Mouse (Mus musculus) forebrain, embryonic 15.5 days (tissue): ENCODE results near the gene Ctnnbl1. TPM values are rescaled to one million over a fixed set of nuclear protein-coding genes. Genes with fewer than 3 reads are reported as not detected.

Experiments
- ATAC-seq: fragments of 200-750 bp; cut with Nextera tagmentation; replicated peaks from 2 replicates; pipeline ENCODE4 v1.8.0; 2017; ENCODE audit warnings: mild to moderate bottlenecking, moderate TSS enrichment, moderate library complexity
- H3K27ac ChIP-seq: fragments of 300-500 bp; sonication (generic); replicated peaks from 2 replicates; pipeline ENCODE4 v1.5.1; 2015; ENCODE audit warnings: mild to moderate bottlenecking, inconsistent platforms
- H3K27me3 ChIP-seq: fragments of 300-500 bp; sonication (generic); 2 replicates; pipeline ENCODE4 v1.6.1; 2015; ENCODE audit warnings: inconsistent platforms
- H3K36me3 ChIP-seq: fragments of 300-500 bp; sonication (generic); 2 replicates; pipeline ENCODE4 v1.6.1; 2015; ENCODE audit warnings: mild to moderate bottlenecking, inconsistent platforms
- H3K4me1 ChIP-seq: fragments of 300-500 bp; sonication (generic); 2 replicates; pipeline ENCODE4 v1.6.1; 2015; ENCODE audit warnings: inconsistent platforms
- H3K4me2 ChIP-seq: fragments of 300-500 bp; sonication (generic); replicated peaks from 2 replicates; pipeline ENCODE4 v1.6.1; 2015; ENCODE audit warnings: mild to moderate bottlenecking, inconsistent platforms
- H3K4me3 ChIP-seq: fragments of 300-500 bp; sonication (generic); 2 replicates; pipeline ENCODE4 v1.5.1; 2015; ENCODE audit warnings: mild to moderate bottlenecking, inconsistent platforms
- H3K9ac ChIP-seq: fragments of 300-500 bp; sonication (generic); replicated peaks from 2 replicates; pipeline ENCODE4 v1.6.1; 2015; ENCODE audit warnings: mild to moderate bottlenecking, inconsistent platforms
- H3K9me3 ChIP-seq: fragments of 300-500 bp; sonication (generic); 2 replicates; pipeline ENCODE4 v1.6.1; 2016; ENCODE audit warnings: inconsistent platforms
- whole genome bisulfite sequencing: fragments of 180-500 bp; shearing (Covaris S2); methylation state at CpG from one replicate; pipeline ENCODE4 v1.1.7; 2015; ENCODE audit warnings: mixed read lengths; 5-methylcytosine and 5-hydroxymethylcytosine counted together
- polyA plus RNA-seq: library from polyadenylated mRNA; unstranded; fragments of >200 nt; fragmentation: Nextera tagmentation; extraction: Ambion mirVana; gene quantifications from 2 replicates; pipeline ENCODE4 v1.2.1, GENCODE M21; 2015

Gene Ctnnbl1
- polyA plus RNA-seq, 1 experiment from 2014 or later = 81.1 TPM

DNA sequence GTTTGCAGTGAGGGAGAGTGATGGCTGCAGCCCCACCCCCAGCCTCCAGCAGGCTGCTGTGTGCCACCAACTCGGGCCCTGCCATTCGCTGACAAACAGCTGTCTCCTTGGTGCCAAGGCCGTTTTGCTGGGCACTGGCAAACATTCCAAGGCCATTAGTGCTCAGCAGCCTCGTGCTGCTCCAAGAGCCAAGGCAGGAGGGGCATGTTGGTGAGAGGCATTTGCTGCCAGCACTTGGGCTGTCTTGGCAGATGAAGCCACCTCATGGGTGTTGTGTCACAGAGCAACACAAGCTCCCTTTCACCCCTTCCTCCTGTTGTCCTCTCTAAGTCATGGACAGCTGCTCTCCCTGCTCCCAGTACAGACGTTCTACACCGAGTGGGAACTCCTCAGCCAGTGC, 136.0 kb downstream of the Ctnnbl1 start:
- peak; percentile 42; the same call in 1 of the 2 replicates for ATAC-seq
- H3K27ac ChIP-seq = no peak overlapping the region
- 56% methylated on average over 6 of the region's 6 CpGs for WGBS

DNA sequence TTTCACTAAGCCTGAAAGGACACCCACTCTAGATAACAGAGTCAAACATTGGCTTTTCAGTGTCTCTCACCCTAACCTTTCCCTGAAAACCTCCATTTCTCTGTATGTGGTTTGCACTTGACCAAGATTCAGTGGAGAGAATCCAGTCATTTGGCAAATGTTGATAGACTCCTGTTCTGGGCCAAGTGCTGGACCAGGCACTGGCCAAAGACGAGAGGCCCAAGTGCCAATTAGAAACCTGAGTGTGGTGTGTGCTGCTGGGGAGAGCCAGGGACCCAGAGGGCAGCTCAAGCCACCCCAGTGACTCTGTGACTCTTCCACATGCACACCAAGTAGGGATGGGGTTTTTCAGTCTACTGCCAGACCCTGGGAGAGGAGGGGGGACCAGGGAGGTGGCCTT, 136.5 kb downstream of the Ctnnbl1 start:
- 64% methylated on average over 1 of the region's 1 CpGs for whole genome bisulfite sequencing
- peaks cover 34% of the 10 kb centered on the region for H3K4me1 ChIP-seq
- no peak overlapping the region for H3K4me3 ChIP-seq
- H3K36me3 ChIP-seq = no peaks in the 10 kb centered on the region
- ATAC-seq = no peak
- H3K9ac ChIP-seq = no peak overlapping the region
- H3K9me3 ChIP-seq = no peaks in the 10 kb centered on the region
- H3K4me2 ChIP-seq = no peak overlapping the region
- no peaks in the 10 kb centered on the region for H3K27me3 ChIP-seq
- H3K27ac ChIP-seq = no peak overlapping the region

More for the DNA sequence above, 136.0 kb downstream of the Ctnnbl1 start:
- Histone ChIP-seq H3K36me3 (no peaks in the 10 kb centered on the region), H3K27me3 (no peaks in the 10 kb centered on the region), H3K4me3 (no peak overlapping the region), H3K4me2 (no peak overlapping the region), H3K4me1 (peaks cover 30% of the 10 kb centered on the region), H3K9me3 (no peaks in the 10 kb centered on the region), H3K9ac (no peak overlapping the region)

DNA sequence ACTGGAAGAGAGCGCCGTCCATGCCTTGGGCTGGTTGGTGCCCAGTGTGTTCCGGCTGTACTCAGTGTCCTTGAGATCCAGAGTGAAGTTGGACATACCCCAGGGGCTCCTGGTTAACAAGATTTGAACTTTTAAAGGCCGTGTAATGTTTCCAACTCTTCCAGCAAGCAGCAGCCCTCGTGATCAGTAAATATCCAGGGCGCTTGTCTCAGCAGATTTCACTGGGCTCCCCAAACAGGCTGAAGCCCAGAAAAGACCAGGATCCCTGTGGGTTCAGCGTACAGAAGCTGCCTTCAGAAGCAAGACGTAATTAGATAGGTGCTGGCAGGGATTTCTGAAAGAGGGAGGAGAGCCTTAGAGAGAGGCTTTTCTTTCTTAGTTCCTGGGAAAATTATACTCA, 137.9 kb downstream of the Ctnnbl1 start:
- Histone ChIP-seq H3K4me1 (peaks cover 35% of the 10 kb centered on the region), H3K4me3 (no peak overlapping the region), H3K4me2 (no peak overlapping the region), H3K27ac (peak overlapping the region; percentile 16; the same call in 1 of the 2 replicates), H3K9me3 (no peaks in the 10 kb centered on the region), H3K36me3 (no peaks in the 10 kb centered on the region), H3K9ac (no peak overlapping the region), H3K27me3 (no peaks in the 10 kb centered on the region)
- 49% methylated on average over 8 of the region's 8 CpGs for WGBS
- ATAC-seq = no peak

- no peak overlapping the region for H3K4me2 ChIP-seq
- H3K27me3 ChIP-seq = no peaks in the 10 kb centered on the region
- 90% methylated on average over 3 of the region's 3 CpGs for WGBS
- no peaks in the 10 kb centered on the region for H3K36me3 ChIP-seq
- H3K4me3 ChIP-seq = no peak overlapping the region
- peaks cover 39% of the 10 kb centered on the region for H3K4me1 ChIP-seq
- H3K9me3 ChIP-seq = no peaks in the 10 kb centered on the region
- H3K9ac ChIP-seq = no peak overlapping the region
- ATAC-seq = no peak
- peak overlapping the region; percentile 70; the same call in 1 of the 2 replicates for H3K27ac ChIP-seq
Measured at GRCm38 (mm10) chr2:157877394-157877793, 140.2 kb downstream of the Ctnnbl1 start.

GRCm38 (mm10) chr2:157877967-157878366, 140.8 kb downstream of the Ctnnbl1 start:
- peak; percentile 71 for ATAC-seq
- Histone ChIP-seq H3K27me3 (no peaks in the 10 kb centered on the region), H3K4me2 (no peak overlapping the region), H3K27ac (peak overlapping the region; percentile 70), H3K9ac (no peak overlapping the region), H3K9me3 (no peaks in the 10 kb centered on the region), H3K36me3 (no peaks in the 10 kb centered on the region), H3K4me3 (no peak overlapping the region), H3K4me1 (peaks cover 39% of the 10 kb centered on the region)
- WGBS = 49% methylated on average over 5 of the region's 5 CpGs

DNA sequence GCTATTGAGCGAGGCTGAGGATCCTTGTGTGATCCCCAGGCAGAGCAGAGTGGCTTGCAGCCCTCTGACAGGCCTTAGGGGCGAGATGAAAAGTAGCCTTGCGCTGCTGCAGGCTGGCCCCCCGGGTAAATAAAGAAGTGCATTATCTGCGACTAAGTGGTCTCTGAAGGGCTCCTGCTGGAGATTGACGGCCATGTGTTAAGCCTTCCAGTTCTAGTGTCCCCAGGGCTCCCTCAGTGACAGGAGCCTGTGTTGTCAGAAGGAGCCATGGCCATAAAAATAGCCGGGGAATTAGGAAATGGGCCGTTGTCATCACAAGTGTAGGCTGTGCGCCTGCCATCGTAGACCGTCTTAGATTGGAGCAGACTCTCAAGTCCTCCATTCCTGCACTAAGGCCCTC, 144.7 kb downstream of the Ctnnbl1 start:
- 34% methylated on average over 11 of the region's 11 CpGs for WGBS
- Histone ChIP-seq H3K4me2 (no peak overlapping the region), H3K4me3 (no peak overlapping the region), H3K36me3 (peaks cover 13% of the 10 kb centered on the region), H3K9me3 (no peaks in the 10 kb centered on the region), H3K27ac (no peak overlapping the region), H3K9ac (no peak overlapping the region), H3K27me3 (no peaks in the 10 kb centered on the region), H3K4me1 (peaks cover 29% of the 10 kb centered on the region)
- no peak for ATAC-seq

- Histone ChIP-seq H3K4me3 (no peak overlapping the region), H3K27me3 (no peaks in the 10 kb centered on the region), H3K9me3 (no peaks in the 10 kb centered on the region), H3K27ac (peak overlapping the region; percentile 64), H3K4me2 (no peak overlapping the region), H3K9ac (no peak overlapping the region), H3K4me1 (peaks cover 40% of the 10 kb centered on the region), H3K36me3 (peaks cover 13% of the 10 kb centered on the region)
- 23% methylated on average over 10 of the region's 10 CpGs for WGBS
- ATAC-seq = no peak
Measured at GRCm38 (mm10) chr2:157887275-157888025, 150.2 kb downstream of the Ctnnbl1 start.

DNA sequence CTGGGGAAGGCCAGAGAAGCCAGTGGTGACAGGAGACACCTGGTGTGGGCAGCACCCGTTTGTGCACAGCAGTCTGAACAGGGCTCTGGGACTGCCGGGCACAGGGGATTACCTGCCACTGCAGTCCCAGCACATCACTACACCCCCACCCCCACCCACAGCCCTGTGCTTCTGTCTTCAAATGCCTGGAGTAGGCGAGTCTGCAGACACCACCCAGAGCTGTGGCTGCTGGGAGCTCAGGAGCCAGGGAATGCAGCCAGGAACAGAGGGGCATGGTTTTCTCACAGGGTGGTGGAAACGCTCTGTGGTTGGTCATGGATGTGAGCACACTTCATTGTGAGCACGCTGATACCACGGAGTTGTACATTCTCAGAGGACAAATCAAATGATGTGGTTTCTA, 154.0 kb downstream of the Ctnnbl1 start:
- H3K4me1 ChIP-seq = peaks cover 35% of the 10 kb centered on the region
- no peak overlapping the region for H3K4me3 ChIP-seq
- H3K36me3 ChIP-seq = no peaks in the 10 kb centered on the region
- no peak overlapping the region for H3K4me2 ChIP-seq
- H3K27ac ChIP-seq = no peak overlapping the region
- no peaks in the 10 kb centered on the region for H3K27me3 ChIP-seq
- 86% methylated on average over 6 of the region's 6 CpGs for WGBS
- H3K9me3 ChIP-seq = no peaks in the 10 kb centered on the region
- no peak for ATAC-seq
- no peak overlapping the region for H3K9ac ChIP-seq

- ATAC-seq = no peak
- Histone ChIP-seq H3K4me2 (no peak overlapping the region), H3K27me3 (no peaks in the 10 kb centered on the region), H3K4me3 (no peak overlapping the region), H3K9me3 (no peaks in the 10 kb centered on the region), H3K36me3 (no peaks in the 10 kb centered on the region), H3K4me1 (no peaks in the 10 kb centered on the region), H3K27ac (no peak overlapping the region), H3K9ac (no peak overlapping the region)
- 76% methylated on average over 4 of the region's 4 CpGs for WGBS
Measured at GRCm38 (mm10) chr2:157897131-157897530, 159.9 kb downstream of the Ctnnbl1 start.

GRCm38 (mm10) chr2:157913204-157913636, 176.0 kb downstream of the Ctnnbl1 start:
- H3K9me3 ChIP-seq = no peaks in the 10 kb centered on the region
- H3K9ac ChIP-seq = 0 out of 2 replicates have a peak overlapping the region, but pooled peaks have one; percentile 2
- peak overlapping the region; percentile 80 for H3K4me2 ChIP-seq
- WGBS = under 1% methylated on average over 16 of the region's 16 CpGs
- peak overlapping the region; percentile 21 for H3K4me3 ChIP-seq
- peaks cover 46% of the 10 kb centered on the region for H3K27me3 ChIP-seq
- no peak for ATAC-seq
- no peaks in the 10 kb centered on the region for H3K36me3 ChIP-seq
- H3K27ac ChIP-seq = no peak overlapping the region
- peaks cover 22% of the 10 kb centered on the region for H3K4me1 ChIP-seq

- 0 out of 2 replicates have a peak overlapping the region, but pooled peaks have one; percentile 2 for H3K9ac ChIP-seq
- H3K4me3 ChIP-seq = peak overlapping the region; percentile 66
- H3K36me3 ChIP-seq = no peaks in the 10 kb centered on the region
- peaks cover 46% of the 10 kb centered on the region for H3K27me3 ChIP-seq
- H3K4me1 ChIP-seq = peaks cover 24% of the 10 kb centered on the region
- H3K27ac ChIP-seq = no peak overlapping the region
- peak; percentile 53; the same call in 1 of the 2 replicates for ATAC-seq
- H3K9me3 ChIP-seq = no peaks in the 10 kb centered on the region
- peak overlapping the region; percentile 80 for H3K4me2 ChIP-seq
- 3% methylated on average over 4 of the region's 4 CpGs for WGBS
Measured at GRCm38 (mm10) chr2:157913705-157914104, 176.5 kb downstream of the Ctnnbl1 start.

- Histone ChIP-seq H3K27me3 (peaks cover 46% of the 10 kb centered on the region), H3K9me3 (no peaks in the 10 kb centered on the region), H3K4me3 (peak within 1 kb of the TSS; percentile 66), H3K9ac (peak within 1 kb of the TSS; percentile 67), H3K27ac (peak within 1 kb of the TSS; percentile 64), H3K4me2 (peak within 1 kb of the TSS; percentile 80), H3K4me1 (peaks cover 27% of the 10 kb centered on the region), H3K36me3 (no peaks in the 10 kb centered on the region)
- peak; percentile 58 for ATAC-seq
- WGBS = 2% methylated on average over 57 of the region's 62 CpGs
Measured at GRCm38 (mm10) chr2:157914105-157914764, 177.0 kb downstream of the Ctnnbl1 start, which contains the start of gene Vstm2l. Gene Vstm2l, plus strand, starts transcription at chr2:157914653.
